Mouse (Mus musculus): ENCODE data around the gene Mrtfb.

DNA sequence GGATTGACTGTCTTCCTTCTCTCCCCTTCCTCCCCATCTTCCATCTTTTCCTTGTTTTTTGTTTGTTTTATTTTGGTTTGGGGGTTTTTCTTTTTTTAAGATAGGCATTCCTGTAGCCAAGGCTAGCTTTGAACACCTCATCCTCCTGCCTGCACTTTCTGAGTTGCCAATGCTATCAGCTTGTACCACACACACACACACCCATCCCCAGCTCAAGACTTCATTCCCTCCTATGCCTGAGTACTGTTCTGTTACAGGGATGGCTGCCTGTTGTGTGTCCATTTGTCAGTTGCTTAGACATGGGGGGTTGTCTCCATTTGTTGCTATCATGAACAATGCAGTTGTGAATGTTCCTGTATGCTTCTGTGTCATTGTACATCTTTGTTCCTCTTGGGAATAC, 202.3 kb downstream of the Mrtfb start:
- TF ChIP-seq CTCF (IDR thresholded peaks at IDR 0.05; ENCODE audit: low read depth, low read length) (no peak), GATA2 (IDR thresholded peaks at IDR 0.05; ENCODE audit: borderline replicate concordance, low read depth, low read length) (no peak), POLR2AphosphoS5 (IDR thresholded peaks at IDR 0.05; ENCODE audit: insufficient replicate concordance, low read depth, low read length) (no peak)
